Mouse (Mus musculus): Measurements from ENCODE around the gene Itga7. TPM values are rescaled to one million over a fixed set of nuclear protein-coding genes. Genes with fewer than 3 reads are reported as not detected.

Gene Itga7
- polyA plus RNA-seq, 1 experiment from 2014 or later: 2.0 TPM

DNA sequence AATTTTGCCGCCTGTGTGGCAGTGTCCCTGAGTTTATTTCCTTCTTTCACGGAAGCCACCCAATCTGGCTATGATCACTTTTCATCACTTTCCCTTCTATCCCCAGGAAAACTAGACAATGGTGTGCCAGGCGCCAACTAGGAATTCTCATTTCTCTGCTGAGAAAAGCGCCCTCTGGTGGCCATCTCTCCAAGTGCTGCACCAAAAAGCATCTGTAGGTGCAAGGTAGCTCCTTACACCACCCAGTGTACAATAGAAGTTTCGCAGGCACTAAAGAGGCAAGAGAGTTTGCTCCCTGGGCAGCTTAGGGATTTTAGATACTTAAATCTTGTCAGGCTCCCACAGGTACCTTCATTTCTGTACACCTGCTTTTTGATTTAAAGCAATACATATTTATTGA, 20.4 kb upstream of the Itga7 start:
- no peak overlapping the region for H3K4me2 ChIP-seq
- H3K4me3 ChIP-seq: no peak overlapping the region
- H3K4me1 ChIP-seq: peaks cover 33% of the 10 kb centered on the region
- H3K9me3 ChIP-seq: no peaks in the 10 kb centered on the region
- WGBS: 6% methylated on average over 5 of the region's 5 CpGs
- H3K27ac ChIP-seq: peak overlapping the region; percentile 65
- peaks cover 67% of the 10 kb centered on the region for H3K36me3 ChIP-seq
- no peaks in the 10 kb centered on the region for H3K27me3 ChIP-seq
- H3K9ac ChIP-seq: no peak overlapping the region
- ATAC-seq (ENCODE audit: insufficient number of reproducible peaks, insufficient read depth, low FRiP score, low TSS enrichment, low read depth): no peak

DNA sequence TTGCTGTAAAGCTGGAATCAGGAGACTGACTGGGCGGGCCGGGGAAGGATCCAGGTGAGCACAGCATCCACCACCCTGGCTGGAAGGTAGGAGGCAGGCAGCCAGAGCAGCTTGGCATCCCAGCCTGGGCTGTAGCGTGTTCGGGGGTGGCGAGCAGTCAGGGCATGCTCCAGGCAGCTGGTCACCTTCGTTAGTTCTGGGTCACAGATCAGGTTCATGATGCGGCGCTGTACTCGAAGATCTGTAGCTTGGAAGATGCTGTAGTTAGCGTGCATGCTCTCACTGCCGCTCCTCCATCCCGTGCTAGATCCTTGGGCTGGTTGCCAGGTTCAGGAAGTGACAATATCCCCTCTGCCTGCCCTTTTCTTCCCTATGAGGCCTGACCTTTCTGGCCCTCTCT, 19.9 kb upstream of the Itga7 start:
- Histone ChIP-seq H3K36me3 (peaks cover 72% of the 10 kb centered on the region), H3K27ac (no peak overlapping the region), H3K4me3 (no peak overlapping the region), H3K4me2 (no peak overlapping the region), H3K4me1 (peaks cover 33% of the 10 kb centered on the region), H3K27me3 (no peaks in the 10 kb centered on the region), H3K9ac (peak overlapping the region; percentile 6; the same call in 1 of the 2 replicates), H3K9me3 (no peaks in the 10 kb centered on the region)
- ATAC-seq (ENCODE audit: insufficient number of reproducible peaks, insufficient read depth, low FRiP score, low TSS enrichment, low read depth): no peak
- WGBS: 90% methylated on average over 12 of the region's 12 CpGs

DNA sequence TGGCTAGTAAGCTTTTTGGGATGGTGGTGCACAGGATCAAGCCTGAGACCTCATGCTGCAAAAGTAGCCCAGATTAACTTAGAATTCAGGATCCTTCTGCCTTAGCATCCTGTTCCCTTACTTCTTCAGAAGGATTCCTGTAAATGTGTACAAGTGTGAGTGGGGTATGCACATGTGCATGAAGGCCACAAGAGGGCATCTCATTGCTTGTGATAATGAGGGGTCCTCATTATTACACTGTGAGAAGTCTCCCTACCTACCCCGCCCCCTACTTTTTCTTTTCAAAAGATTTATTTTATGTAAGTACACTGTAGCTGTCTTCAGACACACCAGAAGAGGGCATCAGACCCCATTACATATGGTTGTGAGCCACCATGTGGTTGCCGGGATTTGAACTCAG, 18.1 kb upstream of the Itga7 start:
- Histone ChIP-seq H3K9ac (no peak overlapping the region), H3K36me3 (peaks cover 72% of the 10 kb centered on the region), H3K9me3 (no peaks in the 10 kb centered on the region), H3K4me3 (no peak overlapping the region), H3K4me2 (no peak overlapping the region), H3K27ac (no peak overlapping the region), H3K27me3 (no peaks in the 10 kb centered on the region), H3K4me1 (peaks cover 36% of the 10 kb centered on the region)
- WGBS: 90% methylated on average over 2 of the region's 2 CpGs
- no peak for ATAC-seq (ENCODE audit: insufficient number of reproducible peaks, insufficient read depth, low FRiP score, low TSS enrichment, low read depth)

DNA sequence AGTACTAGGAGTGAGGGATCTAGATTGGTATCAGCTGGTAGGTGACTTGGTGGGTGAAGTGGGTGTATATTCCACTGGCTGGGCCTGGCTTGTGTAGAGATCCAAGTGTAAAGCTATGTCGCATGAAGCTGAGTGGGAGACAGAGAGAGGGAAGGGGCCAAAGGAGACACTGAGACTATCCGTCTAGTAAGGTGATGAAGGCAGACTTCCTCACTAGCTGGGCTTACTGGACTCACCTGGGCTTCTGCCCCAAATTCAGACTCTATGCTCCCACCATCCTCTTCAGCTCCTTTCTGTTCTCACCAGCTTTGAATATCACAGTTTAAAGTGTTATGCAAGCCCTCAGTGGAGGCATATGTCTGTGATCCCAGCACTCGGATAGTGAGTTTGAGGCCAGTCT, 17.0 kb upstream of the Itga7 start:
- no peak overlapping the region for H3K4me2 ChIP-seq
- no peak overlapping the region for H3K9ac ChIP-seq
- H3K4me1 ChIP-seq: peaks cover 36% of the 10 kb centered on the region
- H3K9me3 ChIP-seq: no peaks in the 10 kb centered on the region
- WGBS: 84% methylated on average over 3 of the region's 3 CpGs
- no peak overlapping the region for H3K27ac ChIP-seq
- peaks cover 67% of the 10 kb centered on the region for H3K36me3 ChIP-seq
- H3K27me3 ChIP-seq: no peaks in the 10 kb centered on the region
- ATAC-seq (ENCODE audit: insufficient number of reproducible peaks, insufficient read depth, low FRiP score, low TSS enrichment, low read depth): no peak
- H3K4me3 ChIP-seq: no peak overlapping the region

DNA sequence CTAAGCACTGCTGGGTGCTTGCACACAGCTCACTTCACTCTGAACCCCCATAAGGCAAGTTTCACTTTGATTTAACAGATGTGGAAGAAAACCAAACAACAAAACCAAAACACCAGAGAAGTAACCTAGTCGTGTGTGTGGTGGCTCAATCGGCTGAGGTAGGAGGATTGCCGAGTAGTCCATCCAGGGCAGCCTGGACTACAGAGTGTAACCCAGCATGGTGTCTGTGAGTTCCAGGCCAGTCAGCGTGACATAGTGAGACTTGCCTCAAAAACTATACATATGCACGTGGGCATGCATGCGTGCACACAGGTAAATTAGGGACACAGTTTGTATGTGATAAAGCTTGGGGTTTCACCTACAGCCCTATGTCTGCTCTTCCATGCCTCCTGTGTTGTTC, 16.2 kb upstream of the Itga7 start:
- Histone ChIP-seq H3K4me2 (no peak overlapping the region), H3K4me3 (no peak overlapping the region), H3K4me1 (peaks cover 36% of the 10 kb centered on the region), H3K9ac (no peak overlapping the region), H3K36me3 (peaks cover 59% of the 10 kb centered on the region), H3K27me3 (no peaks in the 10 kb centered on the region), H3K27ac (no peak overlapping the region), H3K9me3 (no peaks in the 10 kb centered on the region)
- 92% methylated on average over 6 of the region's 6 CpGs for WGBS
- no peak for ATAC-seq (ENCODE audit: insufficient number of reproducible peaks, insufficient read depth, low FRiP score, low TSS enrichment, low read depth)

DNA sequence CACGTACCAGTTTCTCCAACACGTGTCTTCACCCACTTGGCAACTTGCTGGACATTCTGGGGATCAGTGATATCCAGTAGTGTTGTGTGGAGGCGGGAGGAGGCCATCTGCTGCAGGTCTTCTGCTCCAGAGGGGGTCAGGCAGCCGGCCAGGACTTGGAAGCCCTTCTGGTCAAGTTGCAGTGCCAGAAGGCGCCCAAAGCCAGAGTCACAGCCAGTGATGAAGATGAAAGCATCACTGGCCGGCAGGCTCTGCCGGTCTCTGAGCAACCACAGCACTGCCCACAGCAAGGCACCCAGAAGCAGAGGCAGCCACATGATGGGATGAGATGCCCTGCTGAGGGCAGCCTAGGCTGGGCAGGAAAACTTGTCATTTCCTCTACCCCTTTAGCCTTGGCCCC, 15.4 kb upstream of the Itga7 start:
- peaks cover 32% of the 10 kb centered on the region for H3K4me1 ChIP-seq
- H3K4me3 ChIP-seq: no peak overlapping the region
- H3K27me3 ChIP-seq: no peaks in the 10 kb centered on the region
- no peak overlapping the region for H3K27ac ChIP-seq
- H3K36me3 ChIP-seq: peaks cover 52% of the 10 kb centered on the region
- H3K9ac ChIP-seq: no peak overlapping the region
- no peaks in the 10 kb centered on the region for H3K9me3 ChIP-seq
- 82% methylated on average over 7 of the region's 7 CpGs for WGBS
- ATAC-seq (ENCODE audit: insufficient number of reproducible peaks, insufficient read depth, low FRiP score, low TSS enrichment, low read depth): no peak
- H3K4me2 ChIP-seq: no peak overlapping the region

DNA sequence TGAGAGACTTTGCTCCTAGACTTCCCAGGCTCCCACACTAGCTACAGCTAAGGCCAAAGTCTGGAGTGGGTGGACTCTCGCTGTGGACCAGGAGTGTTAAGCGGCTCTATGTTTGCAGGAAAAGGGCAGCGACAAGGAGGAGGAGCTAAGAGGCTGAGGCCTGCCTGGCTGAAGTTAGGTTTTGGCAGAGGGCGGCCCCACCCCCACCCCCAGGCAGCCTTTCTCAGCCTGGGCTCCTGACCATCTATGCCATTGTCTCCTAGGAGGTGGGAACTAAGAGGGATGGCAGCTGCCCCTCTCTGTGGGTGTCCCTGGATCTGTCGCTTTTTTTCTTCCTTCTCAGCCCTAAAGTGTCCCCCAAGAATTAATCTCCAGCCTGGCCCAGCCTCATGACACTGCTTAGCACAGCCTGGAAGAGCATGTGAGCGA, 14.4 kb upstream of the Itga7 start:
- Histone ChIP-seq H3K4me1 (peaks cover 39% of the 10 kb centered on the region), H3K9ac (peak overlapping the region; percentile 41; the same call in 1 of the 2 replicates), H3K9me3 (no peaks in the 10 kb centered on the region), H3K4me2 (no peak overlapping the region), H3K27me3 (no peaks in the 10 kb centered on the region), H3K36me3 (peaks cover 42% of the 10 kb centered on the region), H3K4me3 (no peak overlapping the region), H3K27ac (0 out of 2 replicates have a peak overlapping the region, but pooled peaks have one; percentile 12)
- ATAC-seq (ENCODE audit: insufficient number of reproducible peaks, insufficient read depth, low FRiP score, low TSS enrichment, low read depth): no peak
- 24% methylated on average over 6 of the region's 6 CpGs for WGBS

DNA sequence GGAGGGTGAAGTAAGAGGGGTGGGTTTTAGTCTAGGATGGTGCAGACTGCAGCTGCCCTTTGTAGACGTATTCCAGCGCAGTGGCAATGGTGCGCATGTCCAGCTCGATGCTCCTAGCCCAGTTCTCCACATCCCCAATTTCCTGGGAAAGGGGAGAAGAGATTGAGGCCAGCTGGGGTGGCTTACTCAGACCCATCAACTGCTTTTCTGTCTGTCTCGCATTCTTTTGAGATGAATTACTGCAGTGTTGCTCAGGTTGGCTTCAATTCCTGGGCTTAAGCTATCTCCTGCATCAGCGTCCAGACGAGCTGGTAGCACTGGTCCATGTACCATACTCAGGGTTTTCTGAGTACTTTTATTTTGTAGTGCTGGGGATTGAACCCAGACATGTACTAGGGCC, 13.7 kb upstream of the Itga7 start:
- Histone ChIP-seq H3K36me3 (peaks cover 35% of the 10 kb centered on the region), H3K27me3 (no peaks in the 10 kb centered on the region), H3K4me1 (peaks cover 39% of the 10 kb centered on the region), H3K4me2 (no peak overlapping the region), H3K4me3 (no peak overlapping the region), H3K9me3 (no peaks in the 10 kb centered on the region), H3K27ac (0 out of 2 replicates have a peak overlapping the region, but pooled peaks have one; percentile 12), H3K9ac (no peak overlapping the region)
- WGBS: 75% methylated on average over 7 of the region's 7 CpGs
- ATAC-seq (ENCODE audit: insufficient number of reproducible peaks, insufficient read depth, low FRiP score, low TSS enrichment, low read depth): no peak

DNA sequence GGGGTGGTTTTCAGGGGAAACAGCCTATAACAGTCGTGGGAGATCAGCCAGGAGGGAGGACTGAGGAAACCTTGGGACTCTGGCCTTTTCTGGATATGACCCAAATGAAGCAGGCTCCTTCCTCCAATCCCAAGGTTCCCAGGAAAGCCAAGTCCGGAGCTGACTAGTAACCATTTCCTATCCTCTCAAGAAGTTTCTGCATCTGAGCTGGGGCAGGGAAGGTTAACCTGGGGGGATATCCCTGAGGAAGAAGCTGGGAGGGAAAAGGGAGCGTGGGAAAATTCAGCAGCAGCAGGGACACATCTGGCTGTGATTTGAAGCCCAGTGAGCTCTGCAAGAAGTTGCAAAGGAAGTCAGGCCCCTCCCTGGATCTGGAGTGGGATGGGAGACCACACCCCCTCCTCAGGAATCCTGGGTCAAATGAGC, 12.9 kb upstream of the Itga7 start:
- Histone ChIP-seq H3K36me3 (peaks cover 28% of the 10 kb centered on the region), H3K27me3 (no peaks in the 10 kb centered on the region), H3K4me1 (peaks cover 39% of the 10 kb centered on the region), H3K4me3 (no peak overlapping the region), H3K4me2 (no peak overlapping the region; the same call in 1 of the 2 replicates), H3K9ac (peak overlapping the region; percentile 36; the same call in 1 of the 2 replicates), H3K9me3 (no peaks in the 10 kb centered on the region), H3K27ac (peak overlapping the region; percentile 7; the same call in 1 of the 2 replicates)
- WGBS: 29% methylated on average over 3 of the region's 3 CpGs
- ATAC-seq (ENCODE audit: insufficient number of reproducible peaks, insufficient read depth, low FRiP score, low TSS enrichment, low read depth): no peak

DNA sequence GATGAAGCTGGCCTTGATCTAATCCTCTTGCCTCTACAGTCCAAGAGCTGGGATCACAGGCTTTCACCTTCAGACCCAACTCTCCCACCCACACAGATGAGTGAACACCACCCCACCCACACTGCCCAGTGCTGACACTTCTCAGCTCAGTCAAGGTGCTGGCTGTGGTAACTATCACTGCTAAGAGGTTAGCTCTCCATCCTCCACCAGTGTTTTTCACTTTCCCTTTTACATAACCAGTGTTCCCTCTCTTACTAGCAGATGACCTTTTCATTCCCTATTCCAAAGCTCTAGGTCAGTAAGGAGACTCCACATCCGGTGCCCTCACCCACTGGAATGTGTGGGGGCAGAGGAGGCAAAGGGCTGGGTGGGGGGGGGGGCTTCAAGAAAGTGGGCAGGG, 12.4 kb upstream of the Itga7 start:
- ATAC-seq (ENCODE audit: insufficient number of reproducible peaks, insufficient read depth, low FRiP score, low TSS enrichment, low read depth): no peak
- Histone ChIP-seq H3K4me3 (no peak overlapping the region), H3K9me3 (no peaks in the 10 kb centered on the region), H3K4me2 (no peak overlapping the region), H3K27ac (no peak overlapping the region), H3K4me1 (peaks cover 39% of the 10 kb centered on the region), H3K9ac (peak overlapping the region; percentile 36; the same call in 1 of the 2 replicates), H3K36me3 (peaks cover 24% of the 10 kb centered on the region), H3K27me3 (no peaks in the 10 kb centered on the region)
- WGBS: 47% methylated on average over 1 of the region's 1 CpGs

DNA sequence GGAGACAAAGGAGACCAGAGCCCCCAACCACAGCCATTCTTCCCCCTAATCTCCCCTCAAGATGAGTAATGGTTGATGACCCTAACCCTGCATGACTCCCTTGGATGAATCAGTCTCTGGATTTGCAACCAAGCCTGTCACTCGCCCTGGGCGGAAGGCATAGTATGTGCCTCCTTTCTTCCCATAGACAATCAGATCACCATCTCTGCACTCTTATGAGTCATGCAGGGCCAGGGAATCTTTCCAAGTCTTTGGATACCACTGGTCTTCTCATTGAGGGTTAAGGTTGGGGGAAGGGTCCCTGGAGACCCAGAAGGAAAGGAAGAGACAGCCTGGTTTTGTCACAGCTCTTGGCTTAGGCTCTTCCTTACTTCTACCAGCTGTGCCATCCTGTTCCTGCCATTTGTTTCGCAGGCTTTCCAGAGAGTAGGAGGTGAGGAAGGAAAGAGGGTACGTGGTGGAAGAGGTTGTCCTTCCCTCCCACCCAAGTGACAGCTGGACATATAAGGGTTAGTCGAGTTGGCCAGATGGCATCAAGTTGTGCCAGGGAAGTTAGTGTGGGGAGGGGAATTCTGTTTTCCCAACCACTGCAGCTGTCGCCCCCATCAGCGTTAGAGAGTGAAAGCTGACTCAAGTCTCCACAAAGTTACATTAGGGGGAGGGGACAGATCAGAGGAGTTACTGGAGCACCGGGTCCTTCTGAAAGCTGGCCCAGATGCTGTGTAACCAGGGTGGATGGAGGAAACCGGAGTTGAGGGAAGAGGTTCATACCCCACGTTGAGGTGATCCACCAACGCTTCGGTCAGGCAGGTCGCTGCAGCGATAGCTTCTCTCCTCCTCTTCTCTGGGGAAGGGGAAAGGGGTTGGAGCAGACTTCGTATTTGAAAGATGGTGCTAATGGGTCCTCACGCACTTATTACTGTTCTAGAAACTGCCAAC, 11.5 kb upstream of the Itga7 start:
- H3K4me3 ChIP-seq: peak overlapping the region; percentile 85
- H3K27ac ChIP-seq: peak overlapping the region; percentile 91
- peak overlapping the region; percentile 79 for H3K4me2 ChIP-seq
- H3K9ac ChIP-seq: peak overlapping the region; percentile 81
- no peak for ATAC-seq (ENCODE audit: insufficient number of reproducible peaks, insufficient read depth, low FRiP score, low TSS enrichment, low read depth)
- peaks cover 39% of the 10 kb centered on the region for H3K4me1 ChIP-seq
- peaks cover 15% of the 10 kb centered on the region for H3K36me3 ChIP-seq
- no peaks in the 10 kb centered on the region for H3K9me3 ChIP-seq
- H3K27me3 ChIP-seq: no peaks in the 10 kb centered on the region
- whole genome bisulfite sequencing: 76% methylated on average over 16 of the region's 16 CpGs

DNA sequence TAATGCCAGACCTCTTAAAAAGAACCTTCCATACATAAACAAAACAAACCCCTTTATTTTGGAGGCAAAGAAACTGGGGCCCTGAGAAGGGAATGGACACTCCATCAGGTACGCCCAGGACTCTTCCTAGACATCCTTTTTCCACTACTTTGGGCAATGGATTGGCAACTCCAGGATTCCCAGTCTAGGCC, 10.9 kb upstream of the Itga7 start, which contains the start of gene Rdh5:
TSS of gene Rdh5 (minus strand) at position 67 of the 191 bp plus-strand sequence.
- Histone ChIP-seq H3K9me3 (no peaks in the 10 kb centered on the region), H3K4me1 (peaks cover 39% of the 10 kb centered on the region), H3K4me3 (peak within 1 kb of the TSS; percentile 85), H3K36me3 (peaks cover 10% of the 10 kb centered on the region), H3K27ac (peak within 1 kb of the TSS; percentile 91), H3K27me3 (peaks cover 6% of the 10 kb centered on the region; the same call in 1 of the 2 replicates), H3K9ac (peak within 1 kb of the TSS; percentile 81), H3K4me2 (peak within 1 kb of the TSS; percentile 79)
- WGBS: 16% methylated on average over 1 of the region's 1 CpGs
- no peak for ATAC-seq (ENCODE audit: insufficient number of reproducible peaks, insufficient read depth, low FRiP score, low TSS enrichment, low read depth)
